Mouse (Mus musculus) monocyte, adult 2 months (primary cell): ENCODE data around the gene Cysrt1.

ENCODE experiments used
- DNase-seq, 2 experiments: peaks; one replicate each; pipeline ENCODE4 v3.0.0; 2022; ENCODE audit warnings: low spot score in 2 of 2, low read depth in 1 of 2

Cysrt1 gene

DNA sequence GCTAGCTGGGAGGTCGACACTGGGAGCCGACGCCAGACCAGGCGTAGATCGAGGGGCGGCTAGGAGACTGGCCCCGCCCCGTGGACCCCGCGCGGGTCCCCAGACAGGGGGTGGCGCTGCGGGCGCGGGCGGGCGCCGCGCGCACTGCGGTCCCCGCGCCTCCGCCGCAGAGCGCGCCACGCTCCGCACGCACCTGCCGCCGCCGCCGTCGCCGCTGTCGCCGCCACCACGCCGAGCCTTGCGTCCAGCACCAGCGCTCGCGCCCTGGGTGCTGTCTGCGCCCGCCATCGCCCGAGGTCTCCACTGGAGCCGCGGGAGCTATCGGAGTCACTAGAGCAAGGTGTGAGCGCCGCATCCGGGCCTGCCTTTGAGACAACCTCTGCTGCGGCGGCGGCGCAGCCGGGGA is at the start of gene Cysrt1, which contains the start of gene Rnf208:
TSS of gene Cysrt1 (minus strand) at position 352 of the 406 bp plus-strand sequence.
TSS of gene Rnf208 (plus strand) at position 155 of the 406 bp plus-strand sequence.
- no peak for DNase-seq

DNA sequence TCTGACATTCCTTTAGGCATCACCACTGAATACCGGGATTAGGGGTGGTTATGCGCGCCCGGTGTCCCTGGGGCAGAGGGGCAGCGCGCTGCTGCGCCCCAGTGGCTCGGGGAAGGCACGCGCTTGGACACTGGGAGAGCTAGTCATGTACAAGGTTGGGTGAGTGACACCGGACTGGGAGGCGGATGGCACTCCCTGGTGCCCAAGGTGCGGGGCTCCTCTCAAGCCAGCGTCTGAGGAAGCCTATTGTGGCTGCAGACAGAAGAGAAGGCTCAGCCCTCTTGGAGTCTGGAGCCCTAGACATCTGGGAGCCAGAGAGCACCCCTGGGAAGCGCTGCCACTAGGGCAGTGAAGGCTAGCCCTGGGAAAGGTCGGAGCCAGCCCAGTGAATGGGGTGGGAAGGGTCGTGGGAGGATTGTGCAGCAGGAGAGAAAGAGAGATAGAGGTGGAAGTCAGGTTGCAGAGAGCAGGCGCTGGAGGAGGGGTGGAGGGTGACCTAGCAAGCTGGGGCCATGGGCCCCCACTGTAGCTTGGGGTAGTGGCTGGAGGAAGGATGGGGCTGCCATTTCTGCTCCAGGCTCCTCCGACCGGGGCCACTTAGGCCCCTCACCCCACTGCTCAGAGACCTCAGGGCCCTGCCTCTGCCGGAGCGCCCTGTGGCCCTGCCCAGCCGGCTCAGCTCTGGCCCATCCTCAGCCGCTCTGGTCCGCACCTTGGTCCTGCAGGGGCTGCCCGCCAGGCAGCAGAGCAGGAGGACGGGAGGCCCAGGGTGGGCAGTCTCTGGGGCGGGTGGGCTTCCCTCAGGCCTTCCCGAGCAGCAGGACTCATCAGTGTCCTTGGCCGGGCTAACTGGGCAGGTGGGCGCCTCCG is 49.2 kb upstream of the Cysrt1 start:
- DNase-seq, result no peak

DNA sequence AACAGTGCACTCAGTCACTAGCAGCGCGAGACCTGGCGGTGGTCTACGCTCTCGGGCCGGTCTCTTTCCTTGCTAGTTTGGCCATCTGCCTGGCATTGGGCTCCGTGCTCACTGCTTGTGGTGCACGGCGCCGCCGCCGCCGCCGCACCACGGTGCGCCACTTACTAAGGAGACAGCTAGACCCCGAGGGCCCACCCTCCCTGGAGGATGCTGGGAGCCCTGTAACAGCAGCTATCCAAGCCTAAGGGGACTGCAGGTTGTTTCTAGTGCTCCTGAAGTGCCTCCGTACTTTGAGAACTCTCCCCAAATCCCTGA is 48.5 kb upstream of the Cysrt1 start:
- DNase-seq, result no peak

DNA sequence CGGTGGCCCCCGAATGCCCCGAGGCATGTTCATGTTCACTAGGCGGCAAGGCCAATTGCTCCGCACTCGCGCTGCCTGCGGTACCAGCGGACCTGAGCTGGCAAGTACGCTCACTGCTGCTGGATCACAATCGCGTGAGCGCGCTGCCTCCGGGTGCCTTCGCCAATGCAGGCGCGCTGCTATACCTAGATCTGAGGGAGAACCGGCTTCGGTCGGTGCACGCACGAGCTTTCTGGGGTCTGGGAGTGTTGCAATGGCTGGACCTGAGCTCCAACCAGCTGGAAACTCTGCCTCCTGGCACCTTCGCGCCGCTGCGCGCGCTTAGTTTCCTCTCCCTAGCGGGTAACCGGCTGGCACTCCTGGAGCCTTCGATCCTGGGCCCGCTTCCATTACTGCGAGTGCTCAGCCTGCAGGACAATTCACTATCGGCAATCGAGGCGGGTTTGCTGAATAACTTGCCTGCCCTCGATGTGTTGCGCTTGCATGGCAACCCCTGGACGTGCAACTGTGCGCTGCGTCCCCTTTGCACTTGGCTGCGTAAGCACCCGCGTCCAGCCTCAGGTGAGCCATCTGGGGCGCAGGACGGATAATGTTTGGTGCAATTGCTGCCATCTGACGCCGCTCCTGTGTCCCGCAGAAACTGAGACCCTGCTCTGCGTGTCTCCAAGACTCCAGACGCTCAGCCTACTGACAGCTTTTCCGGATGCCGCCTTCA is 48.0 kb upstream of the Cysrt1 start:
- DNase-seq, result no peak

DNA sequence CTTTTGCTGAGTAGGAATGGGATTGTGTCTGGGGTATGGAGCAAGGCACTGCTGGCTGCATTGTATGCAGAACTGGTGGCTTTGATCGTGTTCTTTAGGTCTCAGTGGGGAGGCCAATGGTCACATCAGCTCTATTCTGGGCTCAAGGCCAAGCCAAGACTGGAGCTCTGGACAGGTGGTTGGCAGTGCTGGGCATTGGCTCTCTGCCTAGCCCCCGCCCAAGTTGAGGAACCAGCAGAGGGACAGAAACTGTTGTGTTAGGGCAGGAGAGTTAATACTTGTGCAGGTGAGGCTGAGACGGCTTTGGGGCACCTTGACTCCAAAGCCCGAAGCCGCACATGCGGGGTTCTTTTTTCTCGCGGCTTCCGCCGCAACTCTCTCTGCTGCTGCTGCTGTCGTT is 47.4 kb upstream of the Cysrt1 start, which contains the start of gene Lrrc26:
TSS of gene Lrrc26 (plus strand) at position 265 of the 400 bp plus-strand sequence.
- no peak for DNase-seq

DNA sequence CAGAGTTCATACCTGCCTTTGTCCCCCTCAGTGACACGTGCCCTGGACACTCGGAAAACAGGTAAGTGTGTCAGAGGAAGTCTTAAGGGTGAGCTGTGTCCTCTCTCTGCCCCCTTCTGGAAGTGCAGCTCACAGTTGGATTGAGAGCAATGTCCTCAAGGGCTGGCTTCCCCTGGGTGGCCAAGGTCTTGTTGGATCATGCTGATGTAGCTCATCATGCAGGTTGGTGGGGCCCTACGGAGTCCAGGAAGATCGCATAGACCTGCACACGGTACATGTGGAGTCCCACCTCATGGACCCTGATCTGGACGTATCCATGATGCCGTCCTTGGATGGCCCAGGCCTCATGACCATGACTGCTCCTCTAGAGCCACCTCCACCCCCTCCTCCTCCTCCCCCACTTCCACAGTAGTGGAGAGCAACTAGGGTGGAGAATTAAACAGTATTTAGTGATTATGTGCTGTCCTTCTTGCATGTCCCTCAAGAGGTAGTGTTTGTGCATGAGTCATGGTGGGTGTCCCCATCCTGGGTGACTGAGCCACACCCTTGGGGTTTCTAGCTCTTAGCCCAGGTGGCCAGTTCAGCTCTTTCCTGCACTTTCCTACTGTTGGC is 46.6 kb upstream of the Cysrt1 start:
- no peak for DNase-seq

DNA sequence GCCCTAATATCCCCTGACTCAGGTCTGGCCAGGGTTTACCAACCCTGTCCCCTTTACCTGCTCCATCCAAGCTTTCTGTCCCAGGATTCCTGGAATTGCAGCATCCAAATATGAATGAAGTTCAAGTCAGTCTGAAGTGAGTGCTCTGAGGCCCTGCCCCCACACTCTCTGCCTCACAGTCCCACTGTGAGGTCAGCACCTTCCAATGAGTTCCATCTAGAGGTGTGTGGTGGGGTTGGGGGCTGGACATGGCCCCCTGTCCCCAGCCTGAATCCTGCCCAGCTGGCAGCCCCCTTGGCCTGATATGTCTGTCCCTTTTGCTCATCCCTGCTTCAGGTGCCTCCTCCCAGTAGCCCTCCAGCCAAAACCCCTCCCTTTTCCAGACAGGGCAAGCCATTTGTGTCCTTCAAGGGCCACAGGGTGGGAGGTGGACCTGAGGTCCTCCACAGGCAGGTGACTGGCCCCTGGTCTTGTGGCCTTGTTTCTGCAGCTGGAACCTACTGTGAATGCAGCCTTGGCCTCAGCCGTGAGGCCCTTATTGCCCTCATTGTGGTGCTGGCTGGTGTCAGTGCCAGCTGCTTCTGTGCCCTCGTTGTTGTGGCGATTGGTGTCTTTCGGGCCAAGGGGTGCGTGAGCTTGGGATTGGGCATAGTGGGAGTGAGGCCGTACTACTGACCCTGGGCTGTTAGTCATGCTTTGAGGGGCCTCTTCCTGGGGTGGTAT is 45.8 kb upstream of the Cysrt1 start, which contains the start of gene Tmem210:
TSS of gene Tmem210 (plus strand) at position 219 of the 723 bp plus-strand sequence.
- no peak for DNase-seq

DNA sequence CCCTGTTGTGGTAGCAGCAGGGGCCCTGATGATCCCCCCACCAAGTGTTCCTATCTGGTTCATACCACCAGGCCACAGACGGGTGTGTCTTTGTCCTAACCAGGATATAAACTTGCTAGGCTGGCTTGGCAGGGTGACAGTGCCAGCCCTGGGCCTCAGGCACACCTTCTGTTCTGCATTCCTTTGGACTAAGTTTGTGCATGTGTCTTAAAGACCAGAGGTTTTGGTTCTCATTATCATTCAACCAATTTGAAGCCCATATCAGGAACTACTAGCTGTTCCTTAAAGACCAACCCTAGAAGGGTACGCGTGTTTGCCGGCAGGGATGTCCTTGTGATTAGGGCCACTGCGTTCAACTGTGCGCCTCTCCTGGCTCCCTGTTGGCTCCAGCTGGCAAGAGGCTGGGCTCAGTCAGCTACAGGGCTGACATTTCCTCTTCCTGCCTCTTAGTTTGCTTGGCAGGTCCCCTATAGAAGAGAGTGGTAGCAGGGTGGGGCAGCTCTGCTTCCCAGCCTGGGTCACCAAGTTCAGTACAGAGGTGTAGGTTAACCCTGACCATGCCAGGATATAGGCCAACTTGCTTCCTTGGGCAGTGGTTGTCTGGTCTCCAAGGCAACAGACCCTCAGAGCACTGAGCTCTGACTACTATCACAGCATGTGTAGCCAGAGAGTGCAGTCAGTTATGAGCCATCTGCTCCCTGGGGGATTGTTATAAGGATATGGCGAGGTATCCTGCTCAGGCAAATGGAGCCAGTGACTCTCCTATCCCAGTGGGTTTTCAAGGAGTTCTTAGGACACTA is 44.8 kb upstream of the Cysrt1 start:
- no peak for DNase-seq

DNA sequence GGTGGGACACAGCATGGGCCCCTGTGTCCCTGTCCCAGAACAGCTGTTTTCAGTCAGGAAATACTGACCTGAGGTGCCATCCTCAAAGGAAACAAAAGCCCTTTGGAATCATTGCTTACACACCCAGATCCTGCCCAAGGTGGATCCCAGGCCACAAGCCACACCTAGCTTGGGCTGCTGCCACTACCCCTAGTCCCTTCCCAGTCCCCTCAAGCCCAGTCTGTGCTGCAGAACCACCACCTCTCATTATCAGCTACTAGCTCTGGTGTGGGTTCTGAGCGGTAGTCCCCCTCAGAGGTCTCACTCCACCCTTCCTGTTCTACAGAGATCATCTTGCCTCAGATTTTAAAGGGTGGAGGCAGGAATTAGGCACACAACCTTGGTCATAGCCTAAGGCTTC is 44.1 kb upstream of the Cysrt1 start:
- DNase-seq, result no peak

DNA sequence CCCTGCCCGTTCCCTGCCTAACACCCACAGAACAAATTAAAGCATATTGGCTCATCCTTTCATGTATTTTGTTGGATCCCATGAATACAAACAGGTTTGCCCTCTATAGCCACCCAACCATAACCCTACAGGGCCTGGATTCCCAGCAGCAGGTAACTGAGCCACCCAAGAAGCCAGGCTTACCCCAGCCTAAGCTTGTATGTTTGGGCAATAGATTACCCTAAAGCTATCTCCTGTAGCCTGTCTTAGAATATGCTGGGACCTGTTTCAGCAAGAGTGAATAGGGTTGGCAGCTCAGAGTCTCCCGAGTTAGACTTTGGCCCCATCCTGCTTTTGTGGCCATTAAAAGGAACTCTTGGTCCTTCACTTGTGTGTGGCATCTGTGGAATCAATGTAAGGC is 43.3 kb upstream of the Cysrt1 start:
- DNase-seq, result no peak

DNA sequence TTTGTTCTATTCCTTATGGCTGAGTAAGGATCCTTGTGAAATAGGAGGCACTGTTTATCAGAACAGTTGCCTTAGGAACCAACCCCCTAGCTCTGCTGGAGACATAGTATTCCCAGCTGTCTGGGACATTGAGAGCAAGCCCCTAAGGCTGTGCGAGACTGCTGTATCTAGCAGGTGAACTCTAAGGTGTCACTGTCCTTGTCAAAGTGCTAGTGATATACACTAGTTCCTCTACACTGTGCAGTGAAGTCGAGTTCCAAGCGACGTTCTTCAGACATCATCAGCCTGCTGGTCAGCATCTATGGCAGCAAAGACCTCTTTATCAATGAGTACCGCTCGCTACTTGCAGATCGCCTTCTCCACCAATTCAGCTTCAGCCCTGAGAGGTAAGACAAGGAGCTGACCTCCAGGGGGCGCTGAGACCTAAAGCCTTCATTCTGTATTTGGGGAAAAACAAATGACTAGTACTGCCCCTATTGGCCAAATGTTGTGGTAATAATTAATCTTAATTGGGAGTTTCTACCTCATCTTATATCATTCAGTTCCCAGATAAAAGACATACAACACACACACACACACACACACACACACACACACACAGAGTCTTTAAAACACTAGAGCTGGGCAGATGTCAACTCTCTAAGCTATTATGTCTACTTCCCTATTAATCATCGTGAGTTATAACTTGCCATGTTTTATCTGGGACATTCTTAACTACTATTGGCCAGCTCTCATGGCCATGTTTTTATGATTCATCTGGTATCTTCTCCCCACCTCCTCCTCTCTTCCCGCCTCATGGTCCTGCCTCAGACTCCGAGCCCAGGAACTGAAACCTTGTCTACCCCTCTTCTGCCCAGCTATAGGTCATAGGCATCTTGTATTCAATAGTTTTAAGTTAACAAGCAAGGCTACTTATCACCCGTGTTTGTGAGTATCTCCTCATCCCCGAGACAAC is 37.0 kb upstream of the Cysrt1 start:
- peak; percentile 65 to 75 for DNase-seq

DNA sequence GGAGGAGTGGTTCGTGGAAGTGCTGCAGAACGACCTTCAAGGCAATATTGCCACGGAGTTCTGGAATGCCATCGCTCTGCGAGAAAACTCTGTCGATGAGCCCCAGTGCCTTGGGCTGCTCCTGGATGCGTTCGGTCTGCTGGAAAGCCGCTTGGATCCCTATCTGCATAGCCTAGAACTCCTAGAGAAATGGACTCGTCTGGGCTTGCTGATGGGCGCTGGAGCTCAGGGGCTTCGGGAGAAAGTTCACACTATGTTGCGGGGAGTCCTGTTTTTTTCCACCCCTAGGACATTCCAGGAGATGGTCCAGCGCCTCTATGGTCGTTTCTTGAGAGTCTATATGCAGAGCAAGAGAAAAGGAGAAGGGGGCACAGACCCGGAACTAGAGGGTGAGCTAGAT is 30.8 kb upstream of the Cysrt1 start:
- no peak for DNase-seq

DNA sequence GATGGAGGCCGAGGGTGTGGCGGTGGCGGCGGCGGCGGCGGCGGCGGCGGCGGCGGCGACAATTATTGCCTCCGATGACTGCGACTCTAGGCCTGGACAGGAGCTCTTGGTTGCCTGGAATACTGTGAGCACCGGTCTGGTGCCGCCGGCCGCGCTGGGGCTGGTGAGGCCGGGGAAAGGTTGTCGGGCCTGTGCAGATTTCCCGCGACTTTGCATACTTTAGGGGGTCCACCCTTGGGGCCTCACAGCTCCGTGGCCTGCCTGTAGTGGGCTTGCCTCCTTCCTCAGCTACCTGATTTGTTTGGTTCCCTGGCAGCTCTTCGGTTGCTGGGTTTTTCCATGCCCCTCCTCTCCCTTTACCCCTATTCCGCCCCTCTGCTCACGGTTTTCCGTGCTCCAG is 30.3 kb upstream of the Cysrt1 start:
- DNase-seq, result no peak

DNA sequence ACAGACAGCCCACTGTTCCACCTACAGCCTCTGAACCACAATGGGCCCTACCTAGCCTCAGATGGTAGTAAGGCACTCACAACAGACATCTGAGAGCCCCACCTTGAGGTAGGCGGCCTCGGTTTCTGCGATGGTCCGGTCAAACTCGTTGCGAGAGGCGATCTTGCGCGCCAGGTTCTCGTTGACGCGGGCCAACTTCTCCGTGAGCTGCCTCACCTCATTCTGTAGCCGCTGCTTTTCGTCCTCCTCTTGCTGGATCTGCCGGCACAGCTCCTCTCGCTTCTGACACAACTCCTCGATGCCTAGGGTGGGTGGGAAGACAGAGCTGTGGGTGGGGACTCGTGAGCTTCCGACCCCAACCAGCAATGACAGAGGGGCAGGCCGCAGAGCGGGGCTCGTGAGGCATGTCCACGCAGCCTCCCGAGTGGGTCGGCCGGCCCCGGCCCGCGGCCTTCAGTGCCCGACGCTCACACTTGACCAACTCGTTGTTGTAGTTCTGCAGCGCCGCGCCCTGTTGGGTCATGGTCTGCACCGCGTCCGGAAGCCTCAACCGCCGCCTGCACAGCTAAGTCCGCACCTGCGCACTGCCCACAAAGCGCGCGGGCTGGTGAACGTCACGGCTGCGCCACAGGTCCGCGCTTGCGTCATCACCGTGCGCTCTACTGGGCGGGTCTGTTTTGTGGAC is 29.7 kb upstream of the Cysrt1 start, which contains the start of the genes Ssna1 and Anapc2:
TSS of gene Ssna1 (minus strand) at position 612 of the 685 bp plus-strand sequence.
TSS of gene Anapc2 (plus strand) at position 652 of the 685 bp plus-strand sequence.
- peak; percentile 95 to 97 for DNase-seq

DNA sequence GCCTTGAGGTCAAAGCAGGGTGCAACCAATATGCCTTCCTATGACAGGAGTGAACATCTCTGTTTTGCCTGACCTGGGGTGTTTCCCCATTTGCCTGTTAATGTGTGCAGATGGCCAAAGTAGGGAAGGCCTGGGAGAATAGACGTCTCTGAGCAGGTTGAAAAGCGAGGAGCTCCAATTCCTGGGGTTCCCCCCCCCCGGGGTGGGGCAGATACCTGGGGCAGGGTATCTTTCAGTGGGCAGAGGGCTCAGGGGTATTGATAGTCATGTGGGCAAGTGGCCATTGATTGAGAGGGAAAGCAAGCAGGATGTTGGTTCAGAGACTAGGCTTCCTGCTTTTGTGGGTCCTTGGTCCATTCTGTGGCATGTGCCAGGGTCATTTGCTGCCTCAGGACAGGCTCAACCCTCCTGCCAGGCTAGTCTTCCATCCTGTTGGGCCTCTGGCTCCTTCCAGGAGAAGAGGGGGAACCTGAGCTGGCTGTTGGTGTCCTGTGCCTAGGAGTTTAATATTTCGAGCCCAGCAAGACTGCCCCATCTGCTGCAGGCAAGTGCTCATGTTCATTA is 25.6 kb upstream of the Cysrt1 start:
- no peak for DNase-seq

DNA sequence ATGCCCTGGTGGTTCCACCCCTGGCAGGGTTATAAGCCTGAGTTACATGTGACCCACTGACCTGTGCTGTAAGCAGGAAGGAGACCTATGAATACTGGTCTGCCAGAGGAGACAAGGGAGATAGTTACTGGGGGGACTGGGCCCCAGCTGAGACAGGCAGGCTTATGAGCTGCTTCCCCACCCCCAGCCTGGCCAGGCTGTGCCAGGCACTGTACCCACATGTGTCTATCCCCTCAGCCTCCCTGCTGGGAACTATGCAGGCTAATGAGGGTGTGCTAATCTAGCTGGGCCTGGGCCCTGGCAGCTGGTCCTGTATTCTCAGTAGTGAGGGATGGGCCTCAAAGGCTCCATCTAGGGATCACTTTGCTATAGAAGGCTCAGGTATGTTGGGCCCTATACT is 25.0 kb upstream of the Cysrt1 start:
- DNase-seq, result no peak

DNA sequence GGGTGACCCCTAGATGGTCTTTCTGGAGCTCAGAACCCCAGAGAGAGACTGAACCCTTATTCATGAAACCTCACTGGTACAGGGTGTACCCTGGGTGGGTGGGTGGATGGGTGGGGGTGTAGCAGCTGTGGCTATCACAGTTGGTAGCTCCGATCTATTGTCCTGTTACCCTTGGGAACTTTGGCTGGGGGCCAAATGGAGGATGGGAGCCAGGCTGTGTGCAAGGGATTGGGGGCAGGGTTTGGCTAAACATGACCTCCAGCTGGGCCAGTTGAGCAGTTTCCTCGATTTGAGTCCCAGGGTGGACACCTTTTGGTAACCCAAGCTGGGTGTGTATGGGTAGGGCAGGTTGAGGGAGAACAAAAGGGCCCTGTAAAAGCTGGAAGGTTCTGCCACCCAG is 24.5 kb upstream of the Cysrt1 start:
- DNase-seq, result no peak
